Comparison of ENCODE assay signal across 16 mouse cellular contexts in the genomic region with DNA sequence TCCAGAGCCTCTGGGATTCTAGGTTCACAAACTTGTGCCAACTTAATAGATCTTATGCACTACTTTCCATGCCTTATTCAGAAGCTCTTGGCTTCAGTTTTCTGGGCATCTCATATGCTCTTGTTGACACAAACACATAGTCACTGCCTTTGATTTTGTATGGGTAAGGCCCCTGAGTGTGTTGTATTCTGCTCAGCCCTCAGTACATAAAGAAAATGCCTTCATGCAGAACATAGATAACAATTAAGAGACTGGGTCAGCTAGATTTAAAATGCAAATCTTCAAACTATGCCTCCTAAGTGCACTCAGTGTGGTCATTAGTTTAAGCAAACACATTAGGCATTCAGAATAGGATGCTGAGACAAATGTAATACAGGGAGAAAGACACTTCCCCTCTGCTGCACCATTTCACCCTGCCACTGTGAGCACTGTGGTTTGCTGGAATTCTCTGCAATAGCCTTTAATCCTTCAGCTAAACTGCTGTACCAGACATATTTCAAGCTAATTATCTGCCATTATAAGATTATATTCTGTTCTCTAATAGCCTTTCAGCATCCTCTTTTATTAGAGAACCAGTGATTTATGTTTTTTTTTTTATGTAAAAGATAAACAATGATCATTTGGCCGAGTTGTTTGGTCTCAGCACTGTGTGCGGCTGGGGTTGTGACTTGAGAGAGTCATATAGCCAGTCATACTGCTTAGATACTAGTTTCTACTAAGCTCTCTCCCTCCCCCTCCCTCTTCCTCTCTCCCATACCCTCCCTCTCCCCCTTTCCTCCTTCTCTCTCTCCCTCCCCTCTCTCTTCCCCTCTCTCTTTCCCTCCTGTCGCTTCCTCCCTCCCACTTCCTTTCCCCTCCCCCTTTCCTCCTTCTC.
A peak's percentile ranks its signal among the peaks of the same experiment; 100 is the strongest.
DNase-seq lines count a peak whose midpoint lies in the region; ATAC-seq and TF ChIP-seq lines count a peak whose summit lies in the region.
"Had no signal": no experiment of that assay in that cellular context is flagged by ENCODE, and none has a peak within 500 bp of the region (broad histone marks: within the 10 kb centered on the region; RNA-seq: fewer than 3 reads in every experiment).

No protein-coding gene starts in this region.

- no peak for TF ChIP-seq EP300 in stomach, postnatal 0 days (optimal IDR thresholded peaks at IDR 0.05)

- H3K27ac ChIP-seq in forebrain, embryonic 14.5 days (ENCODE audit: low read depth, low read length): no peak overlapping the region
- no peak overlapping the region for H3K27ac ChIP-seq in forebrain, embryonic 10.5 days
- H3K27ac ChIP-seq in lung, embryonic 15.5 days: no peak overlapping the region
- no peak overlapping the region for H3K27ac ChIP-seq in hindbrain, embryonic 16.5 days (ENCODE audit: low read depth, low read length)
- H3K27ac ChIP-seq in stomach, postnatal 0 days (replicated peaks): no peak overlapping the region
- H3K27ac ChIP-seq: embryonic facial prominence, embryonic 12.5 days; kidney, embryonic 15.5 days had no signal

- H3K4me1 ChIP-seq in forebrain, embryonic 14.5 days (ENCODE audit: control insufficient read depth, insufficient read depth, low read length): no peaks in the 10 kb centered on the region
- peaks cover 21% of the 10 kb centered on the region for H3K4me1 ChIP-seq in forebrain, embryonic 10.5 days
- no peaks in the 10 kb centered on the region for H3K4me1 ChIP-seq in lung, embryonic 15.5 days
- no peaks in the 10 kb centered on the region for H3K4me1 ChIP-seq in hindbrain, embryonic 16.5 days (ENCODE audit: control insufficient read depth, insufficient read depth, low read depth, low read length)
- H3K4me1 ChIP-seq in stomach, postnatal 0 days (replicated peaks; ENCODE audit: control insufficient read depth, insufficient read depth): no peaks in the 10 kb centered on the region
- H3K4me1 ChIP-seq: embryonic facial prominence, embryonic 12.5 days had no signal

- H3K9me3 ChIP-seq in forebrain, embryonic 14.5 days (replicated peaks; ENCODE audit: control insufficient read depth, low read length): no peaks in the 10 kb centered on the region
- H3K9me3 ChIP-seq in forebrain, embryonic 10.5 days: no peaks in the 10 kb centered on the region
- no peaks in the 10 kb centered on the region for H3K9me3 ChIP-seq in lung, embryonic 15.5 days
- no peaks in the 10 kb centered on the region for H3K9me3 ChIP-seq in hindbrain, embryonic 16.5 days (ENCODE audit: control insufficient read depth, low read length)
- no peaks in the 10 kb centered on the region for H3K9me3 ChIP-seq in stomach, postnatal 0 days (ENCODE audit: control insufficient read depth, low read length)
- H3K9me3 ChIP-seq: embryonic facial prominence, embryonic 12.5 days; kidney, embryonic 15.5 days had no signal

- WGBS in forebrain, embryonic 14.5 days: 37% methylated on average over 3 of the region's 3 CpGs
- 56% methylated on average over 3 of the region's 3 CpGs for WGBS in forebrain, embryonic 10.5 days
- 29% methylated on average over 3 of the region's 3 CpGs for WGBS in lung, embryonic 15.5 days
- 35% methylated on average over 3 of the region's 3 CpGs for WGBS in hindbrain, embryonic 16.5 days
- WGBS in stomach, postnatal 0 days: 8% methylated on average over 3 of the region's 3 CpGs

- no peaks in the 10 kb centered on the region for H3K27me3 ChIP-seq in forebrain, embryonic 14.5 days (replicated peaks; ENCODE audit: control insufficient read depth, insufficient read depth, low read length)
- no peaks in the 10 kb centered on the region for H3K27me3 ChIP-seq in forebrain, embryonic 10.5 days (ENCODE audit: poor library complexity, severe bottlenecking)
- no peaks in the 10 kb centered on the region for H3K27me3 ChIP-seq in lung, embryonic 15.5 days
- H3K27me3 ChIP-seq in hindbrain, embryonic 16.5 days (replicated peaks; ENCODE audit: control insufficient read depth, insufficient read depth, low read length): no peaks in the 10 kb centered on the region
- H3K27me3 ChIP-seq in stomach, postnatal 0 days (ENCODE audit: control insufficient read depth, insufficient read depth, low read length): no peaks in the 10 kb centered on the region
- H3K27me3 ChIP-seq: embryonic facial prominence, embryonic 12.5 days; kidney, embryonic 15.5 days had no signal

- H3K9ac ChIP-seq in forebrain, embryonic 14.5 days (ENCODE audit: low read length): no peak overlapping the region
- H3K9ac ChIP-seq in lung, embryonic 15.5 days: no peak overlapping the region
- H3K9ac ChIP-seq in hindbrain, embryonic 16.5 days (ENCODE audit: low read depth, low read length): no peak overlapping the region
- no peak overlapping the region for H3K9ac ChIP-seq in stomach, postnatal 0 days (ENCODE audit: low read length)
- H3K9ac ChIP-seq: embryonic facial prominence, embryonic 12.5 days; kidney, embryonic 15.5 days had no signal

- DNase-seq in forebrain, embryonic 14.5 days (ENCODE audit: low spot score): peak; percentile 25
- DNase-seq in forebrain, embryonic 10.5 days (ENCODE audit: extremely low spot score, low spot score): no peak
- DNase-seq in lung, adult 18-20 months: no peak
- no peak for DNase-seq in stomach, postnatal 0 days (ENCODE audit: low spot score)
- DNase-seq in thymus, adult 18-20 months: no peak
- DNase-seq in cerebellum, postnatal 4 days (ENCODE audit: low spot score in 2 of 2): no peak
- DNase-seq: cerebellum, postnatal 10 days; gastrocnemius, postnatal 14 days; heart, postnatal 36 days; lung, postnatal 4 days; thymus, postnatal 25 days had no signal

- no peak overlapping the region for H3K4me2 ChIP-seq in forebrain, embryonic 14.5 days (ENCODE audit: low read length)
- no peak overlapping the region for H3K4me2 ChIP-seq in lung, embryonic 15.5 days
- H3K4me2 ChIP-seq in hindbrain, embryonic 16.5 days (ENCODE audit: low read length): no peak overlapping the region
- H3K4me2 ChIP-seq in stomach, postnatal 0 days (replicated peaks; ENCODE audit: low read depth): no peak overlapping the region
- H3K4me2 ChIP-seq: embryonic facial prominence, embryonic 12.5 days; heart, embryonic 11.5 days; kidney, embryonic 15.5 days had no signal

- no peaks in the 10 kb centered on the region for H3K36me3 ChIP-seq in forebrain, embryonic 14.5 days (ENCODE audit: control insufficient read depth, insufficient read depth, low read length)
- no peaks in the 10 kb centered on the region for H3K36me3 ChIP-seq in forebrain, embryonic 10.5 days (replicated peaks)
- H3K36me3 ChIP-seq in lung, embryonic 15.5 days: no peaks in the 10 kb centered on the region
- no peaks in the 10 kb centered on the region for H3K36me3 ChIP-seq in hindbrain, embryonic 16.5 days (ENCODE audit: control insufficient read depth, insufficient read depth, low read length)
- no peaks in the 10 kb centered on the region for H3K36me3 ChIP-seq in stomach, postnatal 0 days (ENCODE audit: control insufficient read depth, insufficient read depth, low read length)
- H3K36me3 ChIP-seq: embryonic facial prominence, embryonic 12.5 days; kidney, embryonic 15.5 days had no signal

- no peak overlapping the region for H3K4me3 ChIP-seq in forebrain, embryonic 14.5 days (ENCODE audit: low read depth, low read length)
- no peak overlapping the region for H3K4me3 ChIP-seq in forebrain, embryonic 10.5 days
- H3K4me3 ChIP-seq in lung, embryonic 15.5 days: no peak overlapping the region
- no peak overlapping the region for H3K4me3 ChIP-seq in hindbrain, embryonic 16.5 days (ENCODE audit: low read length)
- no peak overlapping the region for H3K4me3 ChIP-seq in stomach, postnatal 0 days (ENCODE audit: low read depth, low read length)
- H3K4me3 ChIP-seq: embryonic facial prominence, embryonic 12.5 days; kidney, embryonic 15.5 days had no signal

- ATAC-seq in forebrain, embryonic 14.5 days: peak; percentile 42; the same call in 1 of the 2 replicates
- ATAC-seq in lung, embryonic 15.5 days (ENCODE audit: borderline replicate concordance, extremely low read depth, low FRiP score, low TSS enrichment): peak; percentile 76; the same call in 1 of the 2 replicates
- ATAC-seq in hindbrain, embryonic 16.5 days: peak; percentile 80
- no peak for ATAC-seq in stomach, postnatal 0 days (ENCODE audit: low FRiP score, low TSS enrichment)

- TF ChIP-seq CTCF in stomach, postnatal 0 days (IDR thresholded peaks at IDR 0.05; ENCODE audit: low read depth): peak; percentile 29
